Mouse (Mus musculus) heart, adult 8-10 months (tissue): ENCODE measurements around the gene Cacna2d1. TPM values are rescaled to one million over a fixed set of nuclear protein-coding genes. Genes with fewer than 3 reads are reported as not detected.
A peak's percentile ranks its signal among the peaks of the same experiment; 100 is the strongest.

Experiments used
- DNase-seq: peaks from one replicate; pipeline ENCODE4 v3.0.0; 2022; ENCODE audit warnings: low spot score
- total RNA-seq, 4 experiments: library from RNA; stranded (reverse); gene quantifications; 2 replicates each; pipeline ENCODE4 v1.2.4; 2022

Gene Cacna2d1
- 100 to 1,000 TPM in 1 of 4 experiments, 10 to 100 TPM in 3; 80.2 to 106 (median 94.4) TPM for total RNA-seq

- DNase-seq: peak; percentile 23
Observed at GRCm38 (mm10) chr5:15934376-15935233, at the start of gene Cacna2d1. Gene Cacna2d1 (plus strand): TSS chr5:15934691.

GRCm38 (mm10) chr5:15895098-15895497 is 39.4 kb upstream of the Cacna2d1 start:
- DNase-seq: no peak

GRCm38 (mm10) chr5:15896706-15897105 is 37.8 kb upstream of the Cacna2d1 start:
- no peak for DNase-seq

GRCm38 (mm10) chr5:15906446-15906845 is 28.0 kb upstream of the Cacna2d1 start:
- DNase-seq: no peak

GRCm38 (mm10) chr5:15914931-15915330 is 19.6 kb upstream of the Cacna2d1 start:
- no peak for DNase-seq

- DNase-seq: no peak
Observed at GRCm38 (mm10) chr5:15928506-15928905, 6.0 kb upstream of the Cacna2d1 start.

GRCm38 (mm10) chr5:15933017-15933416 is 1.5 kb upstream of the Cacna2d1 start:
- no peak for DNase-seq

GRCm38 (mm10) chr5:15933581-15934375 is 713 bp upstream of the Cacna2d1 start:
- DNase-seq: no peak

- DNase-seq: peak; percentile 16
Observed at GRCm38 (mm10) chr5:15935234-15935728, 790 bp downstream of the Cacna2d1 start.

- no peak for DNase-seq
Observed at GRCm38 (mm10) chr5:15935831-15936710, 1.6 kb downstream of the Cacna2d1 start.

- DNase-seq: no peak
Observed at GRCm38 (mm10) chr5:15941191-15941725, 6.8 kb downstream of the Cacna2d1 start.

GRCm38 (mm10) chr5:15942051-15942450 is 7.6 kb downstream of the Cacna2d1 start:
- no peak for DNase-seq

- DNase-seq: no peak
Observed at GRCm38 (mm10) chr5:15948290-15949037, 14.0 kb downstream of the Cacna2d1 start.

GRCm38 (mm10) chr5:15959760-15960159 is 25.3 kb downstream of the Cacna2d1 start:
- DNase-seq: no peak

- peak; percentile 16 for DNase-seq
Observed at GRCm38 (mm10) chr5:15961866-15962265, 27.4 kb downstream of the Cacna2d1 start.

- DNase-seq: peak; percentile 42
Observed at GRCm38 (mm10) chr5:15966888-15967287, 32.4 kb downstream of the Cacna2d1 start.

GRCm38 (mm10) chr5:15971821-15972220 is 37.3 kb downstream of the Cacna2d1 start:
- no peak for DNase-seq

- DNase-seq: no peak
Observed at GRCm38 (mm10) chr5:15972351-15972750, 37.9 kb downstream of the Cacna2d1 start.

- DNase-seq: no peak
Observed at GRCm38 (mm10) chr5:15974652-15975051, 40.2 kb downstream of the Cacna2d1 start.

GRCm38 (mm10) chr5:15979225-15979624 is 44.7 kb downstream of the Cacna2d1 start:
- DNase-seq: no peak
